Mouse (Mus musculus) cerebellum, postnatal 14 days (tissue): ENCODE data around the gene Kdm2a.
"Not testable (repeated sequence)": the region's sequence is repeated elsewhere in the genome, so short reads cannot be mapped to it uniquely, and the experiment has no call there.

ENCODE experiments used
- DNase-seq, 2 experiments: peaks; one replicate each; pipeline ENCODE4 v3.0.0; 2021; ENCODE audit warnings: mixed read lengths in 2 of 2

Gene Kdm2a

DNA sequence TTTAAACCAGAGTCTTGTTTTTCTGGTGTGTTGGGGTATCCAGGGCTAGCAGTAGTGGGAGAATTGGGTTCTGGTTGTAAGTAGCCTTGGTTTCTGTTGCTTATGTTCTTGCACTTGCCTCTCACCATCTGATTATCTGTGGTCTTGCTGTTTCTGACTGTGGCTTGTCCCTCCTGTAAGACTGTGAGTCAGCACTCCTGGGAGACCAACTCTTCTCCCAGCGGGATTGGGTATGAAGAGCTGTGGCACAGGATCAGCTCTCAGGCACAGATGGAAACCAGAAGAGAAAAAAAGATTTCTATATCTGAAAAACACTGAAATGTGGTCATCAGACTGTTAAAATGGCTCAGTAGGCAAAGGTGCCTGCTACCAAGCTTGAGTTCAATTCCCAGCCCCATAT, 16.5 kb upstream of the Kdm2a start:
- DNase-seq, result no peak

DNA sequence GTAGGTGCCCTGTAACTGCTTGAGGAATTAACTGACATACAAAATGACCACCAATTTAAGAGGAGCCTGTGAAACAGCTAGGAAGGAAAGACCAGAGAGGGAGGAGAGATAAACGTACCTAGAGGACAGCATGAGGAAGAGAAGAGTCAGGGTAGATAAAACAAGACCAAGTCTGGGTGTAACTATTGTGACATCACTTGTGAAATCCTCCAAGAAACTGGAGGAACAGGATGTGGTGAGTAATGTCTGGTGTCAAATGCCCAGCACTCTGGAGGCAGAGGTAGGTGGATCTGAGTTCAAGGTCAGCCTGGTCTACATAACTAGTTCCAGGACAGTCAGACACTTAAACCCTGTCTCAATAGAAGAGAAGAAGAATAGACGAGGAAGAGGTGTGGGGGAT, 11.0 kb upstream of the Kdm2a start:
- DNase-seq, result no peak

DNA sequence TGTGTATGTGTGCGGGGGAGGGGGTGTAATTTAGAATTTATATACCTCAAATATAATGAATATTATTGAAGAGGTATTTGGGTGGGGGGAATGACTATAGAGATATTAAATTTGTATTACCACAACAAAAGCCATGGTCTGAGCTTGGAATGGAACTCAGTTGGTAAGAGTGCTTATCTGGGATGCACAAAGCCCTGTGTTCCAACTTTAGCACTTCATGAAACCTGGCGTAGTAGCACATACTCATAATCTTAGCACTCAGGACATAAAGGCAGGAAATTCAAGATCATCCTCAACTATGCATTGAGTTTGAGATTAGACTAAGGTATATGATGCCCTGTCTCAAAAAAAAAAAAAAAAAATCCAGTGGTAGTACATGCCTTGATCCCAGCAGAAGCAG, 6.8 kb upstream of the Kdm2a start:
- DNase-seq, result no peak

DNA sequence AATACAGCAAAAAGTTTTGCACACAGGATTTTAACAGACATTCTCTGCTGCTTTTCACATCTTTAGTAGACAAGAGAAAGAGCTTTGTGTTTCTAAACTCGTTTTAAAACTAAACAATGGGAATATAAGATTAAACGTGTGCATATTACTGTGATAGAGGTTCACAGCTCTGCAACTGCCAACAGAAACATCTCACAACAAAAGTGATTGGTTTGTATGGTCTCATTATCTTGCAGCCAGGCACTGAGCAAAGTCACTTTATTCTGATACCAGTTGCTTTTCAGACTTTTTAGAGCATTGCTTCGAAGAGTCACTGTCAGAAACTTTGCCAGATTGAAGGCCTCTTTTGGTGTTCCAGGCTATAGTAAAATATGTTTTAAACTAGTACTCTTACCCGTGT, 874 bp upstream of the Kdm2a start:
- DNase-seq, result no peak

DNA sequence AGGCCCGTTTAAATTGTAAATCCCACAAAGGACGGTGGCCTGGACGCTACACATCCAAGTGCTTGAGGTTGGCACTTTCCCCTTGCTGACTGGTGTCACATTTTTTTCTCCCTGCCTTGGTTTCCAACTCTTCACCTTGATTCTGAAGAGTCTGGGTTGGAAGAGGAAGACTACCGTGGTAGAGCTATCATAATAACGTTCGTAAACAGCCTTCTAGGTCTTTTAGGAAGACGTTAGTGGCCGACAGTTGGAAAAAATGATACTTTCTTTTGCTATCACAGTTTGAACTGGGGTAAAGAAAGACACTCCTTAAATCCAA, 504 bp upstream of the Kdm2a start:
- no peak for DNase-seq

DNA sequence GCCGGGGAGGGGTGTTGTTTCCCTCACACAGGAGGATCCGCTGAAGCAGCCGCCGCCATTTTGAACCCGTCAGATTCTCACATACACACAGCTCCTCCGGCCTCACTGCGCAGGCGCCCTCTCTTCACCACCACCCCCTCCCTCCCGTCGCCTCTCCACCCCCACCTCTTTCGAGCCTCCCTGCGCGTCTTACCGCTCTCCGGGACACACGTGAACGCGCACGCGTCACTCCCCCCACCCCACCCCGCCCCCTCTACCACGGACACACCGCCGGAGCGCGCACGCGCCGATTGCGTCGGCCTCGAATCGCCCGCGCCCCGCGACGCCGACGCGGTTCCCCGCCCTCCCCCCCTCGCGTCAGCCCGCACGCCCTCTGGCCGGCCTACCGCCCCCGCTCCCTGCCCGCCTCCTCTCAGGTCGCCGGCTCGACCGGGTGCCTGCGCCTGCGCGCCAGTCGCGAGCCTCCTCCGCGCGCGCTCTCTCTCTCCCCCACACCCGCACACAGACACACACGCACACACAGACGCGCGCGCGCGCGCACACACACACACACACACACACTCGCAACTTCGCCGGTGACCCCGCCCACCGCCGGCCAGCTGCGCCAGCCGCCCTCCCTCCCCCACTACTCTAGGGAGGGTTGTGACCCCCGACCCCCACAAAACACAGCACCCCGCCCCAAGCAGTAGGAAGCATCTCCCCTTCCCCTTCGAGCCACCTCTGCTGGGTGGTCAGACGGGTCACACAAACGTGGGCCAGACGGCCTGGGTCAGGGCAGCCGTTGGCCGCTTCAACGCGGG, 887 bp downstream of the Kdm2a start:
- peak; percentile 98 for DNase-seq

DNA sequence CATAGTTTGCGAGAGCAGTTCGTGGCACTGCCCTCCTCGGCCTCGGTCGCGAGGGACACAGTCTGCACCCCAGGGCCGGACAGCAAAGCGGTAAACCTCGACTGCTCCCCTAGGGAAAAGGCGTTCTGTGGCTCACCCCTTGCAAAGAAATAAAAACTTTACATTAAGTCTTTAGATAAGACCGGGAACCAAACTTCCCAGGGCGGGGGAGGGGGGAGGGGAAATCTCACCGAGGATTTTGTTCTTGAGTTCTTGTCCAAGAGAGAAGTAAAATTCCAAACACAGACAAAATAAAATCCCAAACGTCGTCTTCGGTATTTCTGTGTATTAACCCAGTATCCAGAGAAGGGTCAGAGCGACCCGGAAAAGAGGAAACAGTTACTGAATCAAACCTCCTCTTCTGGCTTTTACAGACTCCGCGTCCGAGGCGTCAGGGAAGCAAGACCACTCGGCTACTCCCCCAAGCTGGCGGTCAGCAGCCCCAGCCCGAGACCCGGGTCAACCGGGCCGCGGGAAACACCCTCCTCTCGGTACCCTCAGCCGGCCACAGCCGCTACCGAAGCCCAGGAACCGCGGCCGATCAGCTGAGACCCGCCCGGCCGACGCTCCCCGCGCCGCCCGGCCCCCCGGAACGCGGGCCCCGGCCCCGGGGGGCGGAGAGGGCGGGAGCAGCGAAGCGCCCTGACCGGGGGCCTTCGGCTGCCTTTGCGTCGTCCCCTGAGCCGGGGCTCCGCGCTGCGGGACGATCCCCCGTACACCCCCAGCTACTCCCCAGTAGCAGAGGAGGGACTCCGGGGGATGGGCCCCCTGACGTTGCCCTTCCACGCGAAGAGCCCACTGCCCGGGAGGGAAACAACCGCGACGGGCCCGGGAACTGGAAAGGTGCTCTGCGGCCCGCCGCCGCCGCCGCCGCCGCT, 1.7 kb downstream of the Kdm2a start:
- peak; percentile 60 to 61 for DNase-seq

DNA sequence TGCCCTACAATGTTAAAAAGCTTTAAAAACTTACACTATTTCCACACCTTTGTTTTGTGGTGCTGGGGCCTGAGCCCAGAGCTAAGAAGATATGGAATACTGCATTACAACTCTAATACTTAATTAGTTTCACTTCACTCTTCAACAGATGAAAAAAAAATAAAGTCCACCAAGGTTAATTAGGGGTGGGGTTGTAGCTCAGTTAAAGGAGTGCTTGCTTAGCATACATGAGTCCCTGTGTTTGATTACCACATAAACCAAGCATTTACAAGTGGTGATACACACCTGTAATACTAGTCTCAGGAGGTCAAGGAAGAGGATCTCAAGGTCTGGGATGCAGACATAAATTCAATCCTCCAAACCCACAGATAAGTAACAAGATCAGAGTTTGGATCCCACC, 10.8 kb downstream of the Kdm2a start:
- DNase-seq, result no peak

DNA sequence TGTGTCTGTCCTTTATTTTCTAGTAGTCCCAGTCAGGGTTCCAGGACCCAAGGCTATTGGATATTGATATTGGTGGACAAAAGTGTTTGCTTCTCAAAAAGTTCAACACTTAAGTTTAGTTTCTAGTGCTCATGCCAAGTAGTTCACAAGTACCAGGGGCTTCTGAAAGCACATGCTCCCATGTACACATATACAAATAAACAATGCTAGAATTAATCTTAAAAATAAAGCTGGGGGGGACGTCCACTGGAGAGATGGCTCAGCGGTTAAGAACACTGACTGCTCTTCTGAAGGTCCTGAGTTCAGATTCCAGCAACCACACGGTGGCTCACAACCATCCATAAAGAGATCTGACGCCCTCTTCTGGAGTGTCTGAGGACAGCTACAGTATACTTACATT, 13.1 kb downstream of the Kdm2a start:
- no peak for DNase-seq

DNA sequence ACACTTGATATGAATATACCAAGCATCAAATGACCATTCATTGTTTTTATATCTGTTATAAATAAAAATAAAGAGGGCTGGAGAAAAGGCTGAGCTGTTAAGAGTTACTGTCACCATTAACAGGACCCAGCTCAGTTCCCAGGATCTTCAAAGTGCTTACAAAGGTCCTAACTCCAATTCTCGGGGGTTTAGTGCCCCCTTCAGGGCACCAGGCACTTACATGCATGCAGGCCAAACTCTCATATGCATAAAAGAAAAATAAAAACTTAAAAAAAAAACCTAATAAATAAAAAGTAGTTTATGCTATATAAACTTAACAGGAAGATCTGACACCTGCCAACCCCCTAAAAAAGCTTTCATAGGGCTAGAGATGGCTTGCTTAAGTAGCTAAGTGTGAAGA, 13.8 kb downstream of the Kdm2a start:
- no peak for DNase-seq

DNA sequence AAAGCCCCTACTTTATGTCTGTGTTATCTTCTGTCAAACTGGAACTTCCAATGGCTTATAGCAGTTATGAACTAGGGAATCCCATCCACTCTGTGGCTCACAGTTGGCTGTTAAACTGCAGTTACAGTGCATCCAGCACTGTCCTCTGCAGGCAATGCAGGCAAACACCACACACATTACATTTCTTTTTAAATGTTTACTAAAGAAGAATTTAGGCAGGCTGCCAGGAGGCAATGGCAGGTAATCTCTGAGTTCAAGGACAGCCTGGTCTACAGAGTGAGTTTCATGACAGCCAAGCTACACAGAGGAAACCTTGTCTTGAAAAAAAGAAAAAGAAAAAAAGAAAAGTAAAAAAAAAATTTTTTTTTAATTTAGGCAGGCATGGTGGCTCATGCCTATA, 14.8 kb downstream of the Kdm2a start:
- no peak for DNase-seq

DNA sequence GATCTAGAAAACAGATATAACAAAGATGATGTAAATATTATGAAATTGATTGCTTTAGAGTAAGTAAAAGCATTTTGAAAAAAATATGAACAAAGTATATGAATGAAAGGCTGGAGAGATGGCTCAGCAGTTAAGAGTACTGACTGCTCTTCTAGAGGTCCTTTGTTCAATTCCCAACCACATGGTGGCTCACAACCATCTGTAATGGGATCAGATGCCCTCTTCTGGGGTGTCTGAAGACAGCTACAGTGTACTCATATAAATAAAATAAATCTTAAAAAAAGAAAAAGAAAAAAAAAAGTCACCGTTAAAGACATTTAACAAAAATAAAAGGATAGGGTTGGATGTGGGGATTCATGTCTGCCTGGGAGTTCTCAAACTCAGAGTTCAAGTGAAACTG, 15.8 kb downstream of the Kdm2a start:
- DNase-seq, result not testable (repeated sequence)

DNA sequence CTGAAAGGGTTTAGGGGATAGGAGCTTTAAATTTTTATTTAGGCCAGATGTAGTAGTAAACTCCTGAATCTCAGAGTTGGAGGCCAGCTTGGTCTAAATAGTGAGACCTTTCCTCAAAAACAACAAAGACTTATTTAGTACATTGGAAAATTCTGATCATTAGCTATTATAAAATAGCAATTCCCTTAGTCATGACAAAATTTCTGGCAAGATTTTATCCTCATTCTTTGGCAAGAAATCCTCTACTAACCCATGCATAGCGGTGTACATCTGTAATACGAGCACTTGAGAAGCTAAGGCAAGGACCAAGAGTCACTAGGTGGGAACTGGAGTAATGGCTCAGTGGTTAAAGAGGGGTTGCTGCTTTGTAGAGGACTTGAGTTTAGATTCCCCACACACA, 27.4 kb downstream of the Kdm2a start:
- DNase-seq, result no peak

DNA sequence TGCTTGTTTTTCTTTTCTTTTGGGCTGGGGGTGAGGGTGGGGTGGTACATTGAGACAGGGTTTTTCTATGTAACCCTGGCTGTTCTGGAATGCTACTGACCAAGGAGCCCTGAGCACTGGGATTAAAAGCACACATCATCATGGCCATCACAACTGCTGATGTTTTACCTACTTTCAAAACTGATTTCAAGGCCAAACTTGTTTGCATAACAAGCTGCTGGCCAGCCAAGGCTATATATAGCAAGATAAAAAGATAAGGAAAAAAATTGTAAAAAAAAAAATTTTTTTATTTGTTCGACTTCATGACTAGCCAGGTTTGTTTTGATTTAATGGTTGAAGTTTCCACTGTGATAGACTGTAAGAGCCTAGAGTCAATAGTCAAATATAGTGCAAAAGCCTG, 27.8 kb downstream of the Kdm2a start:
- no peak for DNase-seq

DNA sequence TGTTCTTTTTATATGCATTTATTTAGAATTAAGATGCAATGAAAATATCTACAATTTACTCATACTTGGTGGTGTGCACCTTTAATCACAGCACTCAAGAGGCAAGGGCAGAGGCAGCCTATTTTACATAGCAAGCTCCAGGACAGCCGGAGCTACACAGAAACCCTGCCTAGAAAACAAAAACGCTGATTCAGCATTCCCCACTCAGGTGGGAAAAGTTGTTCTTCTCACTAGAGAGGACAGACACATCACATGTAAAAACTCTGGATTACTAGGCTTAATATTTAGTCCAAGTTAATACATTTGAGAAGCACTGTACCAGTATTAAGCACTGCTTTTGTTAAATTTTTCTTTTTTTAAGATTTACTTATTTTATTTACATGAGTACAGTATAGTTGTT, 48.6 kb downstream of the Kdm2a start:
- no peak for DNase-seq

DNA sequence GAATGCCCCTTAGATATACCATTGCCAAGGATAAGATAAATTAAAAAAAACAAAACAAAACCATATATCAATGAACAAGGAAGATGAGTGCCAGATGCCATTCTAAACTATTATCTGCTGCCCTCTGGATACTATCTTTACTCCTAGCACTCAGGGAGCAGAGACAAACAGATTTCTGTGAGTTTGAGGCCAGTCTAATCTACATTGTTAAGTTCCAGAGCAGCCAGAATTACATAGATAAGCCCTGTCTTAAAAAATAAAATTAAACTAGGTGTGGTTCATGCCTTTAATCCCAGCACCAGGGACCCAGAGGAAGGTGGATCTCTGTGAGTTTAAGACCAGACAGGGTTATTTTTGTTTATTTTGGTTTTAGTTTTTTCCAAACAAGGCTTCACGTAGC, 51.6 kb downstream of the Kdm2a start:
- DNase-seq, result no peak

DNA sequence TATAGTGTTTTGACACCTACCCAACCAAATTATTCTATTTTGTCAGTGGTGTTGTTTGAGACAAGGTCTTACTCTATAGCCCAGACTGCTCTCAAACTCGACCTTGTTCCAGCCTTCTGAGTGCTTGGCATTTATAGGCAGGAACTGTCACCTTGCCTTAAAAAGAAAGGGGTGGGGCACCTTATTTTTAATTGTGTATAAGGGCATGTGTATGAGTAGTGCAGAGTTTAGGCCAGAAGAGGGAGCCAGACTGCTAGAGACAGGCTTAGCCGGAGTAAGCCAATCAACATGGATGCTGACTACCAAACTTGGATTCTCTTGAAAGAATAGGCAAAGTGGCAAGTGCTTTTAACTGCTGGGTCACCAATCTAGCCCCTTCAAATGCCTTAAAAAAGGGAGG, 59.9 kb downstream of the Kdm2a start:
- peak; percentile 75 to 81 for DNase-seq

DNA sequence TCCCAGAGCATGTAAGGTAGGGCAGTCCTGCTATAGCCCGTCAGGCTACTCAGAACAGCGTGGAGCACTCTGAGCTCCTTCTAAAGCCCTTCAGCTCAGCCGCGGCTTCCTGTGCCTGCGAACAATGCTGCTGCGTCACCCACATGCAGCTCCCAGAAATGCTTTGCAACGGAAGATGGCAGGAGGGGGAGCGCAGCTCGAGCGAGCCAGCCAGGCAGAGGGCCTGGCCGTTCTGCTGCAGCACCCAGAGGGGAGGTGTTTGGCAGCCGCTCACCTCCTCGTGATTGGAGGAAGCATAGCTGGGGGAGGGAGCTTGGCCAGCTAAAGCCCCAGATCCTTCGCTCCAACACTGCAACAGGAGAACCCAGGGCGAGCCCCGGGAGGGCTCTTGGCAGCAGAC, 64.3 kb downstream of the Kdm2a start:
- peak; percentile 94 to 95 for DNase-seq

DNA sequence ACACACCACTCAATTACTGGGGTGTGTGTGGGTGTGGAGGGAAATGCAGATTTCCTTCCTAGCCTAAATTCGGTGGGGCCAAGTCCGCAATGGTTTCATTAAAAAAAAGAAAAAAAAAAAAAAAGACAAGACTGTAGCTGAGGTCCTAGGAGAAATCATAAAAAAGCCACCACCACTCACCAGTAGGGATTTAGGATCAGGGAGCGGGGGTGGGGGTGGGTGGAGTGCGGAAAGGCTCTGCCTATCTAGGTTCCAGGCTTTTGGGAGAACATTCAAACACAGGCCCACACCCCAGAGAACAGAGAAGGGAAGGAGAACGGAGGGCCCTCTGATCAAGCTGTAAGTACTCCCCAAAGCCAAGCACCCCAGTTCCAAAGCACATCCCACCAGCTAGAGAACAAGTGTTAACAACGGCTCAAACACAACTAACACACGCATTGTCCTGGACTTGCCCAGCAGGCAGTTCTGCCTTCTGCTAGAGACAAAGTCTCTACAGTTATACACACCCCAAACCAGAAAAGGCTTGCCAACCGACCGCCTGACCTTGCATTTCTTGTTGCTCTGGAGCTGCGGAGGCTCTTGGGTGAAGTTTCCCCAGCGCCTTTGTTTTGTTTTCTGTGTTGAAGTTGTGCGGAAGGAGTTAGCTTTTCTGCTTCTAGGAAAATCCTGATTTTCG, 64.8 kb downstream of the Kdm2a start:
- DNase-seq, result no peak

DNA sequence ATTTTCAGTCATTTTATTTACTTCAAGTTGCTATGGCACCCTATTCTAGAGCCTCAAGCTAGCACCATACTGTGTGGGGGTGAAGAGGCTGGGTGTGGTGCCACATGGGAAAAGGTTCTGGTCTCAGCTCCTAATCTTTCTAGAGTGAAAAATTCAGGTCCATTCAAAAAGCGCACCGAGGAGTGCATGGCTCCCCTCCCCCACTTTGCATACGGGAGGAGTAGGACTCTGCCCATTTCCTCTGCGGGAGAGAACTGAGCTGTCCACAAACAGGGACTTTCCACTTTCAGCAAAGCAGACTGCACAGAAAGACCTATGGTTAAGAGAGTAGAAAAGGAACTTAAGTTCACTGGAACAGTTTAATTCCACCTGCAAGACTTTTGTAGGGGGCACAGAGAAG, 65.4 kb downstream of the Kdm2a start:
- DNase-seq, result peak; percentile 64 to 68

DNA sequence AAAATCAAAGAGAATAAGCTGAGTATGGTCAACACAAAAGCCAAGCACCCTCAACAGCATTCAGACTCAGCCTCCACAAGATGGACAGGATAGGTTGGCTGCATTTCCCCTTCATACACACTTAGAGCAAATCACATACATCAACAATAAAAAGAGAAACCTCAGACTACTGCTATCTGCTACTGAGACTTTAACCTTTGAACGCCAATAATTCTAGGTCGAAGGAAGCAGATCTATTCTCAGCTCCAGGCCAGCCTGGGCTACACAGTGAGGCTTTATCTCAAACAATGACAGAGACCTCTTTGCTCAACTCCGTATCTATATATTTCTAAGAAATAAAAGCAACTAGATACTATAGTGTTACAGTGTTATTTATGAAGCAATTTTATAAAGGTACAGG, 66.8 kb downstream of the Kdm2a start:
- no peak for DNase-seq

DNA sequence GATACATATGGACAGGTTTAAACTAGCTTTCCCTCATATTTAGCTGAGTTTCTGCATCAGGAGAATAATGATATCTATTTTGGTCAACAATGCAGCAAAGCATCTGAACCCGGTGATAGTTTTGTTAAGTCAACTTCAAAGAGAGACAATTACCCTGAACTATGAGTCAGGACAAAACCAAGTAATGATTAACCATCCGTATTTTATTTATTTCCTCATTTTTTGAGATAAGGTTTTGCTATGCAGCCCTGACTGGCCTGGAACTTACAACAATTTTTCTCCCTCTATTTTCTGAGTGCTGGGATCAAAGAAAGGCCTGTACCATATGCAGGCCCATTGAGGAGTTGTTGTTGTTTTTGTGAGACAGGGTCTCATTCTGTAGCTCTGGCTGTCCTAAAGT, 67.5 kb downstream of the Kdm2a start:
- DNase-seq, result no peak

DNA sequence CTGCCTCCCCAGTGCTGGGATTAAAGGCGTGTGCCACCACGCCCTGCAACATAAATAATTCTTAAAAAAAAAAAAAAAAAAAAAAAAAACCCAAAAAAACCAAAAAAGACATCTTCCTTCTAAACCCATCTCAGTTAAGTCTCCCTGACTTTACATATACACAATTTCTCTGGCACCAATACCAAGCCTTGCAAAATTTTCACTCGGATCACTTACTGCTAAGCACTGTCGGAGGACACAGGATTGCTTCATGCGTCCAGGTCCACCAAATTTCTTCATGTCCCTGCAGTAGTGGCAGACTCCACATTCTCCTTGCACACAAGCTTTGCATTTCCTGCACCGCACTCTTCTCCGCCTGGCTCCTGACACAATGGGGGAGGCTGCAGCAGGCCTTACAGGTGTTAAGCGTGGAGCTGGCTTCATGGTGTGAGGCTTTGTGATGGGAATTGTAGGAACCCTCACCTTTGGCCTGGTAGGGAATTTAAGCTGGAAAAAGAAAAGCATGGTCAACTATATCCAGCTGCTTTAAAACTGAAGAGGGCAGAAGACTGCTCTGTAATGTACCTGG, 69.3 kb downstream of the Kdm2a start:
- DNase-seq, result no peak

DNA sequence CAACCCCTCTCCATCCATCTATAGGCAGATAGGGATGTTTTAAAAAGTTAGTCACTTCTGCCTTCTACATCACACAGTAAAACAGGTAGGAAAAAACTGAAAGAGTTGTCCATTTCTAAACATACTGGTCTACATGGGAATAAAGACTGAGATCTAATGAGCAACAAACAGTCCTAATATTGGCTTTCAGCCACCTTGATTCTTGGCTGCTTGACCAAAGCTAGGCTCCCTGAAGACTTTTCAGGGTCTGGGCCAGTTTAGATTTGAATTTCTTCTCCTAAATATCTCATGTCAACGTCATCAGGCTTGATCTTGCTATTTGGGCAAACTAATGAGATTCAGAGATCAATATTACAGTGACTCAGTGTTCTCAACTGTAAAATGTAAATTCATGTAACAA, 71.2 kb downstream of the Kdm2a start:
- peak; percentile 78 to 87 for DNase-seq
